13 mouse cellular contexts compared by ENCODE assay signal in the genomic region with DNA sequence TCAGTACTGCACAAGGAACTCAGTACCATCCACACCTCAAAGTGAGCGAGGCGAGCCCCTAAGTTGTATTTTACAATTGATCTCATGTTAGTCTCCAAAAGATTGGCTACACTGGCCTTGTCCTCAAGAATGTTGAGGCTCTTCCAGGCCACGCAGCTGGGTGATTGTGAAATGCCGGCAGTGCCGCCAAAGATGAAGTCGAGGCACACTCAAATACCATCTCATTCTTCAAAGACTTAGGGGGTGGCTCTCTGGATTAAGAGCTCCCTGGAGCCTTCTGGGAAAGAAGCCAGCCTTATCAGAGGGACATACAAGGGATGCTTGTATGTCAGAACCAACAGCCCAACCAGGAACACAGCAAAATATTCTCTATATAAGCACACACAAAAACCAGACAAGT. TPM values are rescaled to one million over a fixed set of nuclear protein-coding genes. Genes with fewer than 3 reads are reported as not detected.
DNase-seq lines count a peak whose midpoint lies in the region; ATAC-seq lines count a peak whose summit lies in the region.
"Had no signal": no experiment of that assay in that cellular context is flagged by ENCODE, and none has a peak within 500 bp of the region (broad histone marks: within the 10 kb centered on the region; RNA-seq: fewer than 3 reads in every experiment).

No protein-coding gene starts in this region.

- H3K36me3 ChIP-seq in neural tube, embryonic 15.5 days = peaks cover 70% of the 10 kb centered on the region

- peak; percentile 43 for DNase-seq in adrenal gland, adult 2 months
- no peak for DNase-seq in adrenal gland, postnatal 4 days (ENCODE audit: low spot score in 2 of 2)
- peak; percentile 54 for DNase-seq in urinary bladder, postnatal 14 days (ENCODE audit: low spot score)
- DNase-seq in urinary bladder, adult 2 months (ENCODE audit: low spot score) = no peak
- DNase-seq in heart, postnatal 36 days = peak; percentile 62 to 64
- peak; percentile 84 for DNase-seq in skeletal muscle tissue, adult 2 months (ENCODE audit: low read depth, low spot score)
- no peak for DNase-seq in left cerebral cortex, adult 9 months (ENCODE audit: low spot score in 2 of 2)
- DNase-seq: layer of hippocampus, adult 9-11 months had no signal

- H3K4me1 ChIP-seq in neural tube, embryonic 15.5 days = no peaks in the 10 kb centered on the region
- H3K4me1 ChIP-seq: limb, embryonic 13.5 days; neural tube, embryonic 12.5 days had no signal

- intact Hi-C loops in heart, postnatal 36 days (cut with DNase I) = no loop called here

- no peaks in the 10 kb centered on the region for H3K9me3 ChIP-seq in neural tube, embryonic 15.5 days (replicated peaks)
- H3K9me3 ChIP-seq: limb, embryonic 13.5 days; neural tube, embryonic 12.5 days had no signal

- H3K27ac ChIP-seq in neural tube, embryonic 15.5 days (replicated peaks) = no peak overlapping the region
- H3K27ac ChIP-seq: limb, embryonic 13.5 days; neural tube, embryonic 12.5 days had no signal

- no peak overlapping the region for H3K4me3 ChIP-seq in neural tube, embryonic 15.5 days (replicated peaks)
- H3K4me3 ChIP-seq: limb, embryonic 13.5 days; neural tube, embryonic 12.5 days had no signal

- H3K27me3 ChIP-seq in neural tube, embryonic 15.5 days (replicated peaks) = no peaks in the 10 kb centered on the region
- H3K27me3 ChIP-seq: limb, embryonic 13.5 days; neural tube, embryonic 12.5 days had no signal

- no peak overlapping the region for H3K4me2 ChIP-seq in neural tube, embryonic 15.5 days
- H3K4me2 ChIP-seq: limb, embryonic 13.5 days; neural tube, embryonic 12.5 days had no signal

- 80% methylated on average over 6 of the region's 6 CpGs for whole genome bisulfite sequencing in neural tube, embryonic 15.5 days

- ATAC-seq in neural tube, embryonic 15.5 days (ENCODE audit: low FRiP score) = no peak
- ATAC-seq: intestine, embryonic 16.5 days had no signal

- no peak overlapping the region for H3K9ac ChIP-seq in neural tube, embryonic 15.5 days (replicated peaks)
- H3K9ac ChIP-seq: limb, embryonic 13.5 days; neural tube, embryonic 12.5 days had no signal

RNA-seq across cellular contexts. Expression of gene Cfap157, which starts 7.1 kb away (rescaled TPM):
- not detected for total RNA-seq in adrenal gland, adult 2 months (2021)
- polyA plus RNA-seq in adrenal gland, adult 2 months (2012; rRNA removed) = not detected in 2 replicates
- not detected for total RNA-seq in adrenal gland, postnatal 4 days (2021)
- polyA plus RNA-seq in urinary bladder, adult 2 months (2012; rRNA removed) = 0.29 and 0.41 TPM in 2 replicates
- total RNA-seq in heart, postnatal 36 days (2021) = not detected
- polyA plus RNA-seq in neural tube, embryonic 15.5 days (2015; fragmentation: Nextera tagmentation; extraction: Ambion mirVana) = 1.1 and 2.1 TPM in 2 replicates
- polyA plus RNA-seq: spleen, adult 2 months had no signal

RNA-seq across cellular contexts. Expression of gene Ptrh1, which starts 15.7 kb away (rescaled TPM):
- total RNA-seq in adrenal gland, adult 2 months (2021) = 10 to 100 TPM in 1 of 2 experiments, 1 to 10 TPM in 1; 4.0 to 14.3 TPM
- 5.0 and 6.3 TPM in 2 replicates for polyA plus RNA-seq in adrenal gland, adult 2 months (2012; rRNA removed)
- total RNA-seq in adrenal gland, postnatal 4 days (2021) = 1 to 10 TPM; 4.0 to 5.2 TPM
- 8.6 and 10.4 TPM in 2 replicates for polyA plus RNA-seq in urinary bladder, adult 2 months (2012; rRNA removed)
- 1 to 10 TPM; 3.7 to 3.8 TPM for total RNA-seq in heart, postnatal 36 days (2021)
- 6.1 and 7.5 TPM in 2 replicates for polyA plus RNA-seq in neural tube, embryonic 15.5 days (2015; fragmentation: Nextera tagmentation; extraction: Ambion mirVana)

RNA-seq across cellular contexts. Expression of gene Ttc16, which starts 15.9 kb away (rescaled TPM):
- total RNA-seq in adrenal gland, adult 2 months (2021) = under 1 TPM; 0.24 to 0.35 TPM
- 0.31 and 0.37 TPM in 2 replicates for polyA plus RNA-seq in adrenal gland, adult 2 months (2012; rRNA removed)
- total RNA-seq in adrenal gland, postnatal 4 days (2021) = under 1 TPM in 1 of 2 experiments, not detected in 1; 0.23 TPM
- 0.80 and 0.85 TPM in 2 replicates for polyA plus RNA-seq in urinary bladder, adult 2 months (2012; rRNA removed)
- under 1 TPM; 0.08 to 0.14 TPM for total RNA-seq in heart, postnatal 36 days (2021)
- 0.50 and 0.70 TPM in 2 replicates for polyA plus RNA-seq in neural tube, embryonic 15.5 days (2015; fragmentation: Nextera tagmentation; extraction: Ambion mirVana)

RNA-seq across cellular contexts. Expression of gene Tor2a, which starts 34.3 kb away (rescaled TPM):
- total RNA-seq in adrenal gland, adult 2 months (2021) = 10 to 100 TPM; 18.7 to 26.5 TPM
- polyA plus RNA-seq in adrenal gland, adult 2 months (2012; rRNA removed) = 70.6 and 74.0 TPM in 2 replicates
- 10 to 100 TPM; 31.5 to 36.5 TPM for total RNA-seq in adrenal gland, postnatal 4 days (2021)
- 42.9 and 53.7 TPM in 2 replicates for polyA plus RNA-seq in urinary bladder, adult 2 months (2012; rRNA removed)
- total RNA-seq in heart, postnatal 36 days (2021) = 1 to 10 TPM; 6.8 to 9.6 TPM
- 54.4 and 60.6 TPM in 2 replicates for polyA plus RNA-seq in neural tube, embryonic 15.5 days (2015; fragmentation: Nextera tagmentation; extraction: Ambion mirVana)

RNA-seq across cellular contexts. Expression of gene 6330409D20Rik, which starts 50.5 kb away (rescaled TPM):
- total RNA-seq in adrenal gland, adult 2 months (2021) = not detected
- not detected in 2 replicates for polyA plus RNA-seq in adrenal gland, adult 2 months (2012; rRNA removed)
- total RNA-seq in adrenal gland, postnatal 4 days (2021) = under 1 TPM in 1 of 2 experiments, not detected in 1; 0.28 TPM
- polyA plus RNA-seq in urinary bladder, adult 2 months (2012; rRNA removed) = not detected in 2 replicates
- not detected for total RNA-seq in heart, postnatal 36 days (2021)
- 2.9 and 3.6 TPM in 2 replicates for polyA plus RNA-seq in neural tube, embryonic 15.5 days (2015; fragmentation: Nextera tagmentation; extraction: Ambion mirVana)
- polyA plus RNA-seq: intestine, embryonic 16.5 days had no signal

Comparison
In these comparisons a context has a peak if more than half of its experiments do, and no peak if none do; other contexts are left out.
1. DNase-seq: peak in adrenal gland, adult 2 months (single experiment), urinary bladder, postnatal 14 days (single experiment), heart, postnatal 36 days (2 of 2) and skeletal muscle tissue, adult 2 months (single experiment); none in adrenal gland, postnatal 4 days (0 of 2), urinary bladder, adult 2 months (single experiment) and left cerebral cortex, adult 9 months (0 of 2).